Mouse (Mus musculus) liver, adult 2 months (tissue): ENCODE measurements around the gene C2cd2. TPM values are rescaled to one million over a fixed set of nuclear protein-coding genes. Genes with fewer than 3 reads are reported as not detected.

Experiments used
- DNase-seq: peaks from one replicate; pipeline ENCODE4 v3.0.0-alpha.2; 2011; ENCODE audit warnings: low read depth, low spot score; ENCODE audit errors: extremely low read depth
- H3K27ac ChIP-seq: fragments of 200-500 bp; replicated peaks from 2 replicates; pipeline ENCODE4 v1.5.1; 2012; ENCODE audit warnings: low read depth, mild to moderate bottlenecking, control low read depth, inconsistent platforms, low read length; ENCODE audit not compliant: insufficient read depth
- H3K27me3 ChIP-seq: fragments of 200-500 bp; 2 replicates; pipeline ENCODE4 v1.6.1; 2012; ENCODE audit warnings: mild to moderate bottlenecking, moderate library complexity, low read length, inconsistent platforms; ENCODE audit not compliant: control insufficient read depth, insufficient read depth
- H3K36me3 ChIP-seq: fragments of 200-500 bp; 2 replicates; pipeline ENCODE4 v1.6.1; 2012; ENCODE audit warnings: low read length, inconsistent platforms; ENCODE audit not compliant: control insufficient read depth, insufficient read depth
- H3K4me1 ChIP-seq: fragments of 200-500 bp; 2 replicates; pipeline ENCODE4 v1.6.1; 2011; ENCODE audit warnings: low read length; ENCODE audit not compliant: control insufficient read depth, insufficient read depth
- H3K4me3 ChIP-seq: fragments of 200-500 bp; 2 replicates; pipeline ENCODE4 v1.5.1; 2011; ENCODE audit warnings: low read depth, mild to moderate bottlenecking, control low read depth, low read length, moderate library complexity; ENCODE audit not compliant: insufficient read depth
- H3K79me2 ChIP-seq: fragments of 200-500 bp; 2 replicates; pipeline ENCODE4 v1.6.1; 2012; ENCODE audit warnings: inconsistent platforms, mild to moderate bottlenecking, low read length, moderate library complexity; ENCODE audit not compliant: control insufficient read depth, insufficient read depth
- H3K9ac ChIP-seq: fragments of 200-500 bp; 2 replicates; pipeline ENCODE4 v1.6.1; 2012; ENCODE audit warnings: low read depth, mild to moderate bottlenecking, control low read depth, inconsistent platforms, low read length
- CTCF ChIP-seq: fragments of 200-500 bp; IDR thresholded peaks from 2 replicates; pipeline ENCODE4 v1.5.1; 2011; ENCODE audit warnings: low read depth, low read length, control low read depth
- POLR2A ChIP-seq: fragments of 200-500 bp; IDR thresholded peaks from 2 replicates; pipeline ENCODE4 v1.6.1; 2011; ENCODE audit warnings: low read length, control low read depth; ENCODE audit not compliant: insufficient read depth; ENCODE audit errors: extremely low read depth
- WGBS: fragments of 180-500 bp; shearing (Covaris S2); methylation state at CpG from one replicate; pipeline ENCODE4 v1.1.7; 2018; 5-methylcytosine and 5-hydroxymethylcytosine counted together
- polyA plus RNA-seq: library from polyadenylated mRNA; depleted of rRNA; stranded (reverse); fragments of >200 nt; gene quantifications from 2 replicates; pipeline ENCODE4 v1.2.3, GENCODE M21; 2012
- total RNA-seq: library from RNA; depleted of rRNA; stranded (reverse); fragments of >200 nt; gene quantifications from 2 replicates; pipeline ENCODE4 v1.2.3, GENCODE M21; 2014

Gene C2cd2
- total and polyA plus RNA-seq, 2 experiments: 56.7 to 173 TPM

GRCm38 (mm10) chr16:97877502-97877901 is 84.9 kb downstream of the C2cd2 start:
- WGBS: 92% methylated on average over 3 of the region's 3 CpGs

GRCm38 (mm10) chr16:97875101-97875500 is 87.3 kb downstream of the C2cd2 start:
- no peak for TF ChIP-seq CTCF
- no peak for TF ChIP-seq POLR2A
- no peaks in the 10 kb centered on the region for H3K79me2 ChIP-seq

More at GRCm38 (mm10) chr16:97877502-97877901, 84.9 kb downstream of the C2cd2 start:
- Histone ChIP-seq H3K4me1 (no peaks in the 10 kb centered on the region), H3K36me3 (peaks cover 84% of the 10 kb centered on the region), H3K27me3 (no peaks in the 10 kb centered on the region), H3K79me2 (no peaks in the 10 kb centered on the region), H3K27ac (no peak overlapping the region), H3K4me3 (no peak overlapping the region), H3K9ac (no peak overlapping the region)
- DNase-seq: no peak
- no peak for TF ChIP-seq POLR2A
- TF ChIP-seq CTCF: no peak

GRCm38 (mm10) chr16:97874376-97874775 is 88.0 kb downstream of the C2cd2 start:
- H3K4me1 ChIP-seq: no peaks in the 10 kb centered on the region
- no peaks in the 10 kb centered on the region for H3K79me2 ChIP-seq
- DNase-seq: no peak
- no peak overlapping the region for H3K27ac ChIP-seq
- H3K4me3 ChIP-seq: no peak overlapping the region
- no peak for TF ChIP-seq CTCF
- no peak for TF ChIP-seq POLR2A
- 78% methylated on average over 1 of the region's 1 CpGs for WGBS
- peaks cover 78% of the 10 kb centered on the region for H3K36me3 ChIP-seq
- no peaks in the 10 kb centered on the region for H3K27me3 ChIP-seq
- H3K9ac ChIP-seq: no peak overlapping the region

More at GRCm38 (mm10) chr16:97875101-97875500, 87.3 kb downstream of the C2cd2 start:
- Histone ChIP-seq H3K36me3 (peaks cover 78% of the 10 kb centered on the region), H3K27me3 (no peaks in the 10 kb centered on the region), H3K4me3 (no peak overlapping the region), H3K9ac (no peak overlapping the region), H3K4me1 (no peaks in the 10 kb centered on the region), H3K27ac (no peak overlapping the region)
- no peak for DNase-seq
- 93% methylated on average over 4 of the region's 4 CpGs for WGBS

- H3K27me3 ChIP-seq: no peaks in the 10 kb centered on the region
- no peak overlapping the region for H3K27ac ChIP-seq
- DNase-seq: no peak
- no peaks in the 10 kb centered on the region for H3K4me1 ChIP-seq
- 72% methylated on average over 5 of the region's 5 CpGs for WGBS
- H3K9ac ChIP-seq: no peak overlapping the region
- no peaks in the 10 kb centered on the region for H3K79me2 ChIP-seq
- no peak for TF ChIP-seq POLR2A
- TF ChIP-seq CTCF: no peak
- H3K4me3 ChIP-seq: no peak overlapping the region
- peaks cover 76% of the 10 kb centered on the region for H3K36me3 ChIP-seq
These were observed 89.7 kb downstream of the C2cd2 start for GRCm38 (mm10) chr16:97872657-97873056.

- Histone ChIP-seq H3K4me1 (no peaks in the 10 kb centered on the region), H3K9ac (no peak overlapping the region), H3K27ac (no peak overlapping the region), H3K36me3 (peaks cover 71% of the 10 kb centered on the region), H3K27me3 (no peaks in the 10 kb centered on the region), H3K79me2 (no peaks in the 10 kb centered on the region), H3K4me3 (no peak overlapping the region)
- no peak for TF ChIP-seq POLR2A
- no peak for TF ChIP-seq CTCF
- 82% methylated on average over 6 of the region's 6 CpGs for WGBS
- no peak for DNase-seq
These were observed 93.0 kb downstream of the C2cd2 start for GRCm38 (mm10) chr16:97869193-97870102.
